Mouse (Mus musculus) heart, adult 2 months (tissue): ENCODE measurements at regions not wholly inside any gene's neighbourhood (a gene's known extent, or its start where the extent isn't known, plus 50 kb on each side); places are given as distances from the start of the nearest gene placed in this dataset.
A peak's percentile ranks its signal among the peaks of the same experiment; 100 is the strongest.

ENCODE experiments used
- DNase-seq, 2 experiments: peaks; one replicate each; pipeline ENCODE4 v3.0.0; 2021
- H3K27ac ChIP-seq: fragments of 200-600 bp; 2 replicates; pipeline ENCODE4 v1.8.1; 2022
- H3K27me3 ChIP-seq: fragments of 200-500 bp; 2 replicates; pipeline ENCODE4 v1.6.1; 2012; ENCODE audit warnings: mild to moderate bottlenecking, low read length, inconsistent platforms, mixed read lengths; ENCODE audit not compliant: control insufficient read depth, insufficient read depth
- H3K36me3 ChIP-seq: fragments of 200-500 bp; 2 replicates; pipeline ENCODE4 v1.6.1; 2012; ENCODE audit warnings: low read length, inconsistent platforms; ENCODE audit not compliant: control insufficient read depth, insufficient read depth
- H3K4me1 ChIP-seq: fragments of 200-500 bp; 2 replicates; pipeline ENCODE4 v1.6.1; 2011; ENCODE audit warnings: low read length; ENCODE audit not compliant: control insufficient read depth, insufficient read depth
- H3K4me3 ChIP-seq: fragments of 200-600 bp; 2 replicates; pipeline ENCODE4 v1.8.1; 2022
- H3K79me2 ChIP-seq: fragments of 200-500 bp; replicated peaks from 2 replicates; pipeline ENCODE4 v1.6.1; 2012; ENCODE audit warnings: mild to moderate bottlenecking, inconsistent platforms, low read length, moderate library complexity, mixed read lengths; ENCODE audit not compliant: control insufficient read depth, insufficient read depth
- H3K9ac ChIP-seq: fragments of 200-500 bp; 2 replicates; pipeline ENCODE4 v1.6.1; 2012; ENCODE audit warnings: low read depth, mild to moderate bottlenecking, control low read depth, inconsistent platforms, low read length, mixed read lengths
- CTCF ChIP-seq: fragments of 200-600 bp; IDR thresholded peaks from 2 replicates; pipeline ENCODE4 v1.8.1; 2022; ENCODE audit warnings: antibody characterized with exemption, mild to moderate bottlenecking, moderate library complexity
- EP300 ChIP-seq: fragments of 200-500 bp; IDR thresholded peaks from 2 replicates; pipeline ENCODE4 v1.6.1; 2011; ENCODE audit warnings: low read depth, low read length, control low read depth; ENCODE audit not compliant: insufficient read depth
- POLR2A ChIP-seq: fragments of 200-500 bp; IDR thresholded peaks from 2 replicates; pipeline ENCODE4 v1.6.1; 2011; ENCODE audit warnings: mild to moderate bottlenecking, low read depth, low read length, control low read depth; ENCODE audit not compliant: insufficient read depth
- WGBS: fragments of 180-500 bp; shearing (Covaris S2); methylation state at CpG from one replicate; pipeline ENCODE4 v1.1.7; 2018; 5-methylcytosine and 5-hydroxymethylcytosine counted together
- intact Hi-C: fragments of 180-260 bp; cut with DNase I; formaldehyde crosslinking; loops from one replicate; pipeline ENCODE4 v1.15.1; 2025

DNA sequence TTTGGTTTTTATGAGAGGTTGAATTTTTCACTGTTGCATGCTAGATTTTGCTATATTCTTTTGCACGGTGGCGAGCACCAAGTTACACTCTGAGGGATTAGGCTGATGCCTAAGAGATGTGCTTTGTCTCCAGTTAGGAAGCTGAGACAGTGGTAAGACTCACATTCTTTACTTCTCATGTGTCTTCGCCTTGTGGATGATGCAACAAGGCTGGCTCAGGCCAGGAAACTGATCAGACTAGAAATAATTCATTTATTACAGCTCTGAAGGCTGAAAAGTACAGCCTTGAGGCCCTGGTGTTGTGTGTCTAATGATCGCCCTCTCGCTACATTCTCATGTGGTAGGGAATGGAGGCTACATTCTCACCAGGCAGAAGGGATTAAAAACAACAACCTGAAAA, 441.6 kb upstream of the Cd180 start:
- Histone ChIP-seq H3K27me3 (no peaks in the 10 kb centered on the region), H3K27ac (no peak overlapping the region), H3K9ac (no peak overlapping the region), H3K4me3 (no peak overlapping the region), H3K79me2 (no peaks in the 10 kb centered on the region), H3K36me3 (no peaks in the 10 kb centered on the region), H3K4me1 (no peaks in the 10 kb centered on the region)
- TF ChIP-seq POLR2A, result no peak
- no peak for TF ChIP-seq CTCF
- TF ChIP-seq EP300, result no peak
- intact Hi-C loops, result no loop called here
- WGBS, result 97% methylated on average over 5 of the region's 5 CpGs
- no peak for DNase-seq

DNA sequence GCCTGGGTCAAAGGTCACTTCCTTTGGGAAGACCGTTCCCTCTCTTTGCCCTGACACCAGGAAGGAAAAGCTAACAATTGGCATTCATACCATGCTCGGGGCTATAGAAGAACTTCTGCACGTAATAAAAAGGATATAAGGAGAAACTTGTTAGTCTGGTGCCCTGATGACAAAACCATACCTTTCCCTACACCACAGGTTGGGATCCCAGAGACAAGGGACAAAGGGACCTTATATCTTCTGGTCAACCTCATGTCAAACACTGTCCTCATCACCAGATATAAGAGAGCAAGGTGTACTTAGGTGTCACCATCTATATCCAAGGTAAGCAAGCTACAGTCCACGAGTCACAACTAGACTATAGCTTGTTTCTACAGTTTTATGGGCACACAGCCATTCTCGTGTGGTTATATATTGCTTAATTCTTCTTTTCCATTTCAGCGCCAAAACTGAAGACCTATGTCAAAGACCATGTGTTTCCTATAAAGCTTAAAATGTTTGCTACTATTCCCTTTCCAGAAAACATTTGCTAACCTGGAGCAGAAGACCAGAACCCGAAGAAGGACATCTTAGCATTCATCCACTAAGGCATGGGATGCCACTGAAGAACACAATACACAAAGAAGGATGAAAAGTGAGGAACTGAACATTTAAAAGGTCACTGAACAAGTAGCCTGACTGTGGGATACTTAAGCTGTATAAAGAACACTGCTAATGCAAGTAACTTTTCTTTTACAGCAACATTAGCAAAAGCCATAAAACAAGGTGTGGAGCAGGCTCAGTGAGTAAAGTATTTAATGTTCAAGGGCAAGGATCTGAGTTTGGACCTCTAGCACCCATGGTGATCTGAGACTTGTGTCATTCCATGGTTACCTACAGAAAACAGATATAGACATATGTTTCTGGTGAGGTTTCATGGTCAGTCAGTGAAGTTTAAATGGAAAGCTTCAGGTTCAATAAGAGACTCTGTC, 437.7 kb upstream of the Cd180 start:
- intact Hi-C loops, result no loop called here
- no peak overlapping the region for H3K4me3 ChIP-seq
- WGBS, result 78% methylated on average over 7 of the region's 7 CpGs

DNA sequence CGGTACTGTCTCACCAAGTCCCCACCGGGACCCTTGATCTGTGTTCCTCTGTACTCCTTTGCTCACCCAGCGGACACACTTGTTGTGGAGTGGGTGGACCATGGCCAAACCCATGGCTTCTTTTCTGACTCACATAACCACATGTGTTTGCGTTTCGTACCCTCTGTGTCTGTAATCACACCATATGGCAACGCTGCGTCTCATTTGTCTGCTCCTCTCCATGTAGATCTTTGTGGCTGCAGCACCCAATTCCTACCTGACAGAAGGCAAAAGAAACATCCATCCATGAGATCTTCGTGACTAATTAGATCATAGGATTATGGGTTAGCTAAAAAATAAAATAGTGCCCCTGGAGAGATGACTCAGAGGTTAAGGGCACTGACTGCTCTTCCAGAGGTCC, 435.2 kb upstream of the Cd180 start:
- H3K27me3 ChIP-seq, result no peaks in the 10 kb centered on the region
- H3K4me3 ChIP-seq, result no peak overlapping the region
- no peak overlapping the region for H3K27ac ChIP-seq
- TF ChIP-seq POLR2A (no peak), CTCF (no peak), EP300 (no peak)
- no peaks in the 10 kb centered on the region for H3K36me3 ChIP-seq
- 94% methylated on average over 8 of the region's 8 CpGs for WGBS
- H3K79me2 ChIP-seq, result no peaks in the 10 kb centered on the region
- intact Hi-C loops, result no loop called here
- DNase-seq, result no peak
- no peak overlapping the region for H3K9ac ChIP-seq
- no peaks in the 10 kb centered on the region for H3K4me1 ChIP-seq

More for the DNA sequence above, 437.7 kb upstream of the Cd180 start:
- TF ChIP-seq CTCF (no peak), EP300 (no peak), POLR2A (no peak)
- Histone ChIP-seq H3K36me3 (no peaks in the 10 kb centered on the region), H3K79me2 (no peaks in the 10 kb centered on the region), H3K9ac (no peak overlapping the region), H3K4me1 (no peaks in the 10 kb centered on the region), H3K27me3 (no peaks in the 10 kb centered on the region), H3K27ac (no peak overlapping the region)
- no peak for DNase-seq

DNA sequence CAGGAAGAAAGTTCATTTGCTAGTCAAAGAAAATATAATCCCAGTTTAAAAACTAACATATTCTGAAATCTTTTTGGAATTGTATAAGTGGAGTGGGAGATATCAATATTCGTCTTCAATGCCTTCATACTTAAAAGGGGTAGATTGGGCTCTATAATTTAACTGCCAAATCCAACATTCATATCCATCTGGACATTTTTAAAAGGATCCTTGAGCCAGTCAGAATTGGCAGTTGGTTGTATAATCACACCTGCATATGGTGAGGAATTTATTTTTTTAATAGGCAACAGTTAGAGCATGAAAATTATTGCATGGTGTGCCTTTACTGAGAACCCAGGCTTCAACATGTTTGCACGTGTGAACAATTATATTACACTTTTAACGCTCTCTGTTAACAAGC, 419.5 kb upstream of the Cd180 start:
- Histone ChIP-seq H3K4me3 (no peak overlapping the region), H3K36me3 (no peaks in the 10 kb centered on the region), H3K27me3 (no peaks in the 10 kb centered on the region), H3K4me1 (no peaks in the 10 kb centered on the region), H3K27ac (no peak overlapping the region), H3K79me2 (no peaks in the 10 kb centered on the region), H3K9ac (no peak overlapping the region)
- DNase-seq, result no peak
- TF ChIP-seq POLR2A (no peak), CTCF (no peak), EP300 (no peak)
- whole genome bisulfite sequencing, result 90% methylated on average over 3 of the region's 3 CpGs
- intact Hi-C loops, result no loop called here

DNA sequence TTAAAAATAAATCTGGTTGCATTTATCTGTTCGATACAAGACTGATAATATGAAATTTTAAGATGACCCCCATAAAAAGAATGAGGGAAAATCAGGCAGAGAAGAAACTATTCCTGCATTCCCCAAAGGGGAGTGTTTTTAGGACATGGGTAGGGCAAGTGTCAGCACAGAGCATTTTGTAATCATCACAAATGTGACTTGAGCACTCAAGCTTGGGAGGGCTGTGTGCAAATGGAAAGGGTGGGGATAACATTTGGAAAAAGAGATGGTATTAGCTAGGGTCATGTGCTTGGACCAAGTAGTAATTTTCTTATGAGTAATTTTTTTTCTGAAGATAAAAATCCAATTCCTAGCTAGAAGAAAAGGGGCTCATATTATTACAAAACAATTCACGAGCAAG, 418.1 kb upstream of the Cd180 start:
- DNase-seq, result peak in 1 of 2 experiments; percentile 27
- Histone ChIP-seq H3K4me1 (no peaks in the 10 kb centered on the region), H3K4me3 (no peak overlapping the region), H3K27ac (no peak overlapping the region), H3K27me3 (no peaks in the 10 kb centered on the region), H3K79me2 (no peaks in the 10 kb centered on the region), H3K36me3 (no peaks in the 10 kb centered on the region), H3K9ac (no peak overlapping the region)
- TF ChIP-seq EP300 (no peak), POLR2A (no peak), CTCF (no peak)
- WGBS, result 72% methylated on average over 2 of the region's 2 CpGs
- intact Hi-C loops, result no loop called here

DNA sequence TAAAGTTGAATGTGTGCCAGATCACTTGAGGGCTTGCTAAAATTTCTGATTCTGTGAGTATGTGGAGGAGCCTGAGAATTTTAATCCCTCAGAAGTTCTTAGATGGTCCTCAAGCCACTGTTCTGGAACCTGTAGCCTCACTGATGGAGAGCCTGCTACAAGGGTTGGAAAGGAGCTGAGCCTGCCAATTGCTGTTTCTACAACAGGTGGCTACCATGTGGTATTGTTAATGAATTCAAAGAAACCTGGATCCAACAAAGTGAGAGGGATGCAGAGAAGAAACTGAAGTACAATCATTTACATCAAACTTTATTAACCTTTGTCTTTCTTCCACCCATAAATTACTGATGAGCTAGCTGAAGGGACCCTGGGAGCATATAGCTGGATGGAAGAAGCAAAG, 416.5 kb upstream of the Cd180 start:
- H3K4me1 ChIP-seq, result no peaks in the 10 kb centered on the region
- no peak overlapping the region for H3K9ac ChIP-seq

More for the DNA sequence above, 416.5 kb upstream of the Cd180 start:
- TF ChIP-seq CTCF (no peak), EP300 (no peak), POLR2A (no peak)
- Histone ChIP-seq H3K27me3 (no peaks in the 10 kb centered on the region), H3K4me3 (no peak overlapping the region), H3K36me3 (no peaks in the 10 kb centered on the region), H3K27ac (no peak overlapping the region), H3K79me2 (no peaks in the 10 kb centered on the region)
- intact Hi-C loops, result no loop called here
- DNase-seq, result no peak
